Mouse (Mus musculus) ES-E14 (cell line): Measurements from ENCODE around the gene 4933402D24Rik.

Source experiments
- CHD2 ChIP-seq: IDR thresholded peaks from 2 replicates; pipeline ENCODE4 v1.6.1; 2014; ENCODE audit warnings: mild to moderate bottlenecking, low read depth, low read length, inconsistent platforms
- HCFC1 ChIP-seq: IDR thresholded peaks from 2 replicates; pipeline ENCODE4 v1.6.1; 2012; ENCODE audit warnings: low read length, inconsistent platforms, borderline replicate concordance; ENCODE audit not compliant: insufficient read depth
- ZC3H11A ChIP-seq: IDR thresholded peaks from 2 replicates; pipeline ENCODE4 v1.6.1; 2012; ENCODE audit warnings: low read depth, mild to moderate bottlenecking, inconsistent platforms, low read length, borderline replicate concordance
- ZNF384 ChIP-seq: IDR thresholded peaks from 2 replicates; pipeline ENCODE4 v1.6.1; 2012; ENCODE audit warnings: low read depth, low read length, inconsistent platforms

DNA sequence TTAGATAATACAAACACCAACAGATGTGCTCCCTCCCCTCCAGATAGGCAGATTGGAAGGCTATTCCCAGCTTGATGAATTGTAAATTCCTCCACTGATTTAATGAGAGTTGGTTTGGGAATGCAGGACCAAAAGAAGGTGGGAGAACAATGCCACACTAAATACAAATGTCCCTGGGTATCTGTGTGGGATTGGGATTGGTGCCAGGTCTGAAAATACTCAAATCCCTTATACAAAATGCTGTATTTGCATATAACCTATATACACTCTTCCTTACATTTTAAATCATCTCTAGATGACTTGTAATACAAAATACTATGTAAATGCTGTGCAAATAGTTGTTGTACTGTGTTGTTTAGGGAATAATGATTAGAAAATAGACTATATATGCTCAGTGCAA lies 36.0 kb upstream of the 4933402D24Rik start:
- TF ChIP-seq CHD2, result no peak
- no peak for TF ChIP-seq HCFC1
- TF ChIP-seq ZC3H11A, result no peak
- TF ChIP-seq ZNF384, result no peak
